Mouse (Mus musculus) bone marrow, adult 2 months (tissue): ENCODE measurements around the gene Fancc.

ENCODE experiments used
- CTCF ChIP-seq: fragments of 200-500 bp; IDR thresholded peaks from 2 replicates; pipeline ENCODE4 v1.5.1; 2011; ENCODE audit warnings: low read length, control low read depth; ENCODE audit not compliant: control insufficient read depth, insufficient read depth
- POLR2A ChIP-seq: fragments of 200-500 bp; IDR thresholded peaks from 2 replicates; pipeline ENCODE4 v1.6.1; 2011; ENCODE audit warnings: low read depth, mild to moderate bottlenecking, control low read depth, low read length, borderline replicate concordance; ENCODE audit not compliant: control insufficient read depth

GRCm38 (mm10) chr13:63278141-63278631 is 218.9 kb downstream of the Fancc start:
- TF ChIP-seq POLR2A = no peak
- TF ChIP-seq CTCF = no peak
